Mouse (Mus musculus) lung, embryonic 14.5 days (tissue): ENCODE results near the gene Ergic1. TPM values are rescaled to one million over a fixed set of nuclear protein-coding genes. Genes with fewer than 3 reads are reported as not detected.

ENCODE experiments used
- ATAC-seq: fragments of 200-750 bp; cut with Nextera tagmentation; 2 replicates; pipeline ENCODE4 v1.8.0; 2017; ENCODE audit warnings: mild to moderate bottlenecking, moderate TSS enrichment, moderate library complexity; ENCODE audit not compliant: insufficient read depth
- DNase-seq: peaks from one replicate; pipeline ENCODE4 v3.0.0-alpha.2; 2015
- H3K27ac ChIP-seq: fragments of 300-500 bp; sonication (generic); 2 replicates; pipeline ENCODE4 v1.5.1; 2014; ENCODE audit warnings: low read depth, mild to moderate bottlenecking, moderate library complexity
- H3K27me3 ChIP-seq: fragments of 300-500 bp; sonication (generic); 2 replicates; pipeline ENCODE4 v1.6.1; 2014; ENCODE audit warnings: low read length, control low read depth; ENCODE audit not compliant: insufficient read depth
- H3K36me3 ChIP-seq: fragments of 300-500 bp; sonication (generic); 2 replicates; pipeline ENCODE4 v1.6.1; 2014; ENCODE audit warnings: control low read depth; ENCODE audit not compliant: insufficient read depth
- H3K4me1 ChIP-seq: fragments of 300-500 bp; sonication (generic); 2 replicates; pipeline ENCODE4 v1.6.1; 2014; ENCODE audit warnings: antibody characterized with exemption, control low read depth; ENCODE audit not compliant: insufficient read depth
- H3K4me2 ChIP-seq: fragments of 300-500 bp; sonication (generic); 2 replicates; pipeline ENCODE4 v1.6.1; 2014; ENCODE audit warnings: mild to moderate bottlenecking
- H3K4me3 ChIP-seq: fragments of 300-500 bp; sonication (generic); 2 replicates; pipeline ENCODE4 v1.5.1; 2014; ENCODE audit warnings: low read depth, low read length
- H3K9ac ChIP-seq: fragments of 300-500 bp; sonication (generic); 2 replicates; pipeline ENCODE4 v1.6.1; 2014
- H3K9me3 ChIP-seq: fragments of 300-500 bp; sonication (generic); 2 replicates; pipeline ENCODE4 v1.6.1; 2016; ENCODE audit warnings: low read depth, low read length, control low read depth
- CTCF ChIP-seq: IDR thresholded peaks from 2 replicates; pipeline ENCODE4 v1.5.1; 2016; ENCODE audit warnings: antibody characterized with exemption, low read depth
- WGBS: fragments of 180-500 bp; shearing (Covaris S2); extraction: QIAGEN DNeasy Blood & Tissue Kit; methylation state at CpG from one replicate; pipeline ENCODE4 v1.1.7; 2014; 5-methylcytosine and 5-hydroxymethylcytosine counted together
- polyA plus RNA-seq: library from polyadenylated mRNA; unstranded; fragments of >200 nt; fragmentation: Nextera tagmentation; extraction: Ambion mirVana; gene quantifications from 2 replicates; pipeline ENCODE4 v1.2.1, GENCODE M21; 2014

Gene Ergic1
- polyA plus RNA-seq, 1 experiment from 2014 or later, result 125 TPM

DNA sequence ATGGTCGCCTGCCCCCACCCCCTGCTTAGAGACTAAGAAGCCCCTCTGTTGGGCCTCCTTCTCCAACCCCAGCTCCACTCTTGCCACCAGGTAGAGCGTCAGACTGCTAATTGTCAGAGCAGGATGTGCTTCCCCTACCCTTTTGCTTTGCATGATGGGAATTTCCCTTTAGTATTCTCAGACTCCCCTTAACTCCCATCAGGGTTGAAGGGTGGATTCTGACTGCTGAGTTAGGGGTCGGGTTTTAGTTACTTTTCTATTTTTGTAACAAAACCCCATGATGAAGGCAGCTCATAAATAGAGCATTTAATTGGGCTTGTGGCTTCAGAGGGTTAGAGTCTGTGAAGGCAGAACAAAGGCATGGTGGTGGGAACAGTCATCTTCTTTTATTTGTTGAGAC is 8.3 kb upstream of the Ergic1 start:
- H3K4me3 ChIP-seq, result no peak overlapping the region
- no peak for TF ChIP-seq CTCF
- no peaks in the 10 kb centered on the region for H3K9me3 ChIP-seq
- no peak overlapping the region for H3K27ac ChIP-seq
- WGBS, result 69% methylated on average over 3 of the region's 3 CpGs
- H3K4me2 ChIP-seq, result no peak overlapping the region
- H3K27me3 ChIP-seq, result no peaks in the 10 kb centered on the region
- H3K9ac ChIP-seq, result no peak overlapping the region
- no peak for DNase-seq
- no peaks in the 10 kb centered on the region for H3K4me1 ChIP-seq
- ATAC-seq, result no peak
- H3K36me3 ChIP-seq, result no peaks in the 10 kb centered on the region

GRCm38 (mm10) chr17:26560526-26561289 is 581 bp upstream of the Ergic1 start:
- no peaks in the 10 kb centered on the region for H3K27me3 ChIP-seq
- H3K4me3 ChIP-seq, result peak overlapping the region; percentile 89
- H3K27ac ChIP-seq, result peak overlapping the region; percentile 74
- ATAC-seq, result no peak; the same call in none of the 2 replicates
- peaks cover 25% of the 10 kb centered on the region for H3K36me3 ChIP-seq
- no peak for TF ChIP-seq CTCF
- H3K4me1 ChIP-seq, result peaks cover 11% of the 10 kb centered on the region; the same call in 1 of the 2 replicates
- H3K9ac ChIP-seq, result peak overlapping the region; percentile 87
- 31% methylated on average over 9 of the region's 9 CpGs for WGBS
- H3K4me2 ChIP-seq, result peak overlapping the region; percentile 97
- no peaks in the 10 kb centered on the region for H3K9me3 ChIP-seq
- DNase-seq, result peak; percentile 26

DNA sequence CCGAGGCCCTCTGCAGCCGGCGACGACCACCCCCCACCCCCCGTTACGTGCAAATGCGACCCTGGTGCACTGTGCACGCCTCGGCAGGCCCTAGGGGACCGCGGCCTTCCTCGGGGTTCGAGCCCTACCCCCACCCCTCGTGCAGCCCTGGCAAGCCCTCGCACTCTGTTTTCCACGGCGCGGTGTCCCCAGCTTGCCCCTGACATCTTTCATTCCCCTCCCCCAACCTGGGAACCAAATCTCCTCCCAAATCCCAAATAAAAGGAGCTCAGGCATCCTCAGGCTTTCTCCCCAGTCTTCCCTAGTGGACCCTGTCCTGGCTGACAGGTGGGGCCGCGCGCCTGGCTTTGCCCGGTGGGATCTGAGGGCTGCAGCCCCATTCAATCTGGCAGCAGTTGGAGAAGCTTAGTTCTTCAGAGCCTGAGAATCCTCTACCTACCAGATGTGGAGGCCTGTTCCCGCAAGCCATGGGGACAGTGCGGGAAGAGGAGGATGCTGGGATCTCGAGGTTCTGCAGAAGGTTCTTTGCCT is 427 bp downstream of the Ergic1 start, which contains the start of gene Dusp1:
Dusp1 (minus strand) TSS at position 478 of the 531 bp plus-strand sequence.
- Histone ChIP-seq H3K4me1 (peaks cover 11% of the 10 kb centered on the region; the same call in 1 of the 2 replicates), H3K4me3 (peak within 1 kb of the TSS; percentile 89), H3K36me3 (peaks cover 30% of the 10 kb centered on the region), H3K27ac (peak within 1 kb of the TSS; percentile 74), H3K9me3 (no peaks in the 10 kb centered on the region; the same call in 1 of the 2 replicates), H3K4me2 (peak within 1 kb of the TSS; percentile 97), H3K27me3 (no peaks in the 10 kb centered on the region), H3K9ac (peak within 1 kb of the TSS; percentile 87)
- ATAC-seq (peak; percentile 85), DNase-seq (peak; percentile 15)
- WGBS, result under 1% methylated on average over 25 of the region's 25 CpGs
- TF ChIP-seq CTCF, result no peak

GRCm38 (mm10) chr17:26562292-26562691 is 1.0 kb downstream of the Ergic1 start:
- Histone ChIP-seq H3K4me2 (peak overlapping the region; percentile 97), H3K9me3 (no peaks in the 10 kb centered on the region; the same call in 1 of the 2 replicates), H3K4me3 (peak overlapping the region; percentile 89), H3K4me1 (peaks cover 11% of the 10 kb centered on the region; the same call in 1 of the 2 replicates), H3K9ac (peak overlapping the region; percentile 87), H3K27me3 (no peaks in the 10 kb centered on the region), H3K36me3 (peaks cover 31% of the 10 kb centered on the region), H3K27ac (no peak overlapping the region)
- 65% methylated on average over 4 of the region's 4 CpGs for WGBS
- ATAC-seq (no peak), DNase-seq (no peak)
- TF ChIP-seq CTCF, result no peak

- ATAC-seq, result no peak
- Histone ChIP-seq H3K9me3 (no peaks in the 10 kb centered on the region; the same call in 1 of the 2 replicates), H3K27ac (no peak overlapping the region), H3K4me3 (no peak overlapping the region), H3K9ac (no peak overlapping the region), H3K4me1 (peaks cover 11% of the 10 kb centered on the region; the same call in 1 of the 2 replicates), H3K36me3 (peaks cover 43% of the 10 kb centered on the region), H3K4me2 (0 out of 2 replicates have a peak overlapping the region, but pooled peaks have one; percentile 97), H3K27me3 (no peaks in the 10 kb centered on the region)
- 79% methylated on average over 6 of the region's 6 CpGs for WGBS
- TF ChIP-seq CTCF, result no peak
- no peak for DNase-seq
Measured at GRCm38 (mm10) chr17:26563476-26563875, 2.2 kb downstream of the Ergic1 start.

- no peak overlapping the region for H3K4me2 ChIP-seq
- no peak overlapping the region for H3K9ac ChIP-seq
- H3K9me3 ChIP-seq, result no peaks in the 10 kb centered on the region; the same call in 1 of the 2 replicates
- no peak overlapping the region for H3K27ac ChIP-seq
- no peaks in the 10 kb centered on the region for H3K27me3 ChIP-seq
- H3K36me3 ChIP-seq, result peaks cover 50% of the 10 kb centered on the region
- no peak for TF ChIP-seq CTCF
- 64% methylated on average over 9 of the region's 9 CpGs for WGBS
- DNase-seq, result no peak
- peaks cover 11% of the 10 kb centered on the region; the same call in 1 of the 2 replicates for H3K4me1 ChIP-seq
- no peak overlapping the region for H3K4me3 ChIP-seq
- ATAC-seq, result no peak
Measured at GRCm38 (mm10) chr17:26564439-26564838, 3.1 kb downstream of the Ergic1 start.
